Mouse (Mus musculus): ENCODE measurements around the gene Rapgef2. TPM values are rescaled to one million over a fixed set of nuclear protein-coding genes. Genes with fewer than 3 reads are reported as not detected.

Rapgef2 gene
- polyA plus RNA-seq, 1 experiment, result 17.3 TPM

- Histone ChIP-seq H3K4me1 (ENCODE audit: control insufficient read depth, insufficient read depth, low read length) (no peaks in the 10 kb centered on the region), H3K4me3 (replicated peaks; ENCODE audit: extremely low read depth, low read depth, low read length) (no peak overlapping the region)
- WGBS, result 53% methylated on average over 2 of the region's 2 CpGs
- TF ChIP-seq CTCF (IDR thresholded peaks at IDR 0.05; ENCODE audit: insufficient read depth, low read length) (no peak), POLR2A (IDR thresholded peaks at IDR 0.05; ENCODE audit: borderline replicate concordance, extremely low read depth, low read depth, low read length) (no peak)
- peak; percentile 3 for DNase-seq
Measured at GRCm38 (mm10) chr3:79168168-79168827, 118.0 kb downstream of the Rapgef2 start.

- no peak overlapping the region for H3K4me3 ChIP-seq (replicated peaks; ENCODE audit: extremely low read depth, low read depth, low read length)
- DNase-seq, result peak; percentile 2
- TF ChIP-seq CTCF (IDR thresholded peaks at IDR 0.05; ENCODE audit: insufficient read depth, low read length), result no peak
- no peak for TF ChIP-seq POLR2A (IDR thresholded peaks at IDR 0.05; ENCODE audit: borderline replicate concordance, extremely low read depth, low read depth, low read length)
- WGBS, result 71% methylated on average over 2 of the region's 2 CpGs
- peaks cover 3% of the 10 kb centered on the region; the same call in 1 of the 2 replicates for H3K4me1 ChIP-seq (ENCODE audit: control insufficient read depth, insufficient read depth, low read length)
Measured at GRCm38 (mm10) chr3:79167586-79167985, 118.7 kb downstream of the Rapgef2 start.

GRCm38 (mm10) chr3:79161834-79162401 lies 124.4 kb downstream of the Rapgef2 start:
- 27% methylated on average over 6 of the region's 6 CpGs for WGBS
- peak; percentile 5 for DNase-seq
- H3K4me3 ChIP-seq (replicated peaks; ENCODE audit: extremely low read depth, low read depth, low read length), result no peak overlapping the region
- H3K4me1 ChIP-seq (ENCODE audit: control insufficient read depth, insufficient read depth, low read length), result peaks cover 22% of the 10 kb centered on the region
- no peak for TF ChIP-seq POLR2A (IDR thresholded peaks at IDR 0.05; ENCODE audit: borderline replicate concordance, extremely low read depth, low read depth, low read length)
- no peak for TF ChIP-seq CTCF (IDR thresholded peaks at IDR 0.05; ENCODE audit: insufficient read depth, low read length)

- no peak overlapping the region for H3K4me3 ChIP-seq (replicated peaks; ENCODE audit: extremely low read depth, low read depth, low read length)
- peak; percentile 3 for DNase-seq
- no peak for TF ChIP-seq CTCF (IDR thresholded peaks at IDR 0.05; ENCODE audit: insufficient read depth, low read length)
- no peak for TF ChIP-seq POLR2A (IDR thresholded peaks at IDR 0.05; ENCODE audit: borderline replicate concordance, extremely low read depth, low read depth, low read length)
- H3K4me1 ChIP-seq (ENCODE audit: control insufficient read depth, insufficient read depth, low read length), result peaks cover 22% of the 10 kb centered on the region
- 17% methylated on average over 6 of the region's 6 CpGs for WGBS
Measured at GRCm38 (mm10) chr3:79161093-79161723, 125.1 kb downstream of the Rapgef2 start.

GRCm38 (mm10) chr3:79158254-79158653 lies 128.1 kb downstream of the Rapgef2 start:
- DNase-seq, result no peak
- H3K4me1 ChIP-seq (ENCODE audit: control insufficient read depth, insufficient read depth, low read length), result peaks cover 28% of the 10 kb centered on the region
- H3K4me3 ChIP-seq (replicated peaks; ENCODE audit: extremely low read depth, low read depth, low read length), result no peak overlapping the region
- no peak for TF ChIP-seq CTCF (IDR thresholded peaks at IDR 0.05; ENCODE audit: insufficient read depth, low read length)
- no peak for TF ChIP-seq POLR2A (IDR thresholded peaks at IDR 0.05; ENCODE audit: borderline replicate concordance, extremely low read depth, low read depth, low read length)

DNA sequence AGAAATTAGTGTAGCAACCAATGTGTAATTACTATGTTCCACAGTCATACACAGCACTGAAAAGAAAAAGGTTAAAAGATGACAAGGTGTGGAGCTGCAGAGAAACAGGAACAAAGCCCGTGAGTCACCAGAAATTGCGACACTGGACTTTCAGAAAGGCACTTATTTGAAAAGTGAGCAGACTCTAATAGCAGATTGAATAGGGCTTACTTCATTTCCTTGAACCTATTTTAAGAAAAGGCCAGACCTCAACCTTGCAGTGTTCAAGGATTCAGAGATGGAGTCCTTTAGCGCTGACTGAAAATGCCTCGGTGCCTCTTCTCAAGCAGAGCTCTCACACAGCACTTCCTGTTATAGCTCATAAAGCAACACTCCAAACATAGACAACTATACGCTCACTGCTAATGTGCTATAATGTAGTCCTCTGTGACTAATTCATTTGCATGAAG lies 133.3 kb downstream of the Rapgef2 start:
- DNase-seq, result peak; percentile 41
- no peak for TF ChIP-seq CTCF (IDR thresholded peaks at IDR 0.05; ENCODE audit: insufficient read depth, low read length)
- no peak for TF ChIP-seq POLR2A (IDR thresholded peaks at IDR 0.05; ENCODE audit: borderline replicate concordance, extremely low read depth, low read depth, low read length)
- H3K4me3 ChIP-seq (replicated peaks; ENCODE audit: extremely low read depth, low read depth, low read length), result no peak overlapping the region
- H3K4me1 ChIP-seq (ENCODE audit: control insufficient read depth, insufficient read depth, low read length), result peaks cover 11% of the 10 kb centered on the region
- WGBS, result 18% methylated on average over 5 of the region's 5 CpGs

DNA sequence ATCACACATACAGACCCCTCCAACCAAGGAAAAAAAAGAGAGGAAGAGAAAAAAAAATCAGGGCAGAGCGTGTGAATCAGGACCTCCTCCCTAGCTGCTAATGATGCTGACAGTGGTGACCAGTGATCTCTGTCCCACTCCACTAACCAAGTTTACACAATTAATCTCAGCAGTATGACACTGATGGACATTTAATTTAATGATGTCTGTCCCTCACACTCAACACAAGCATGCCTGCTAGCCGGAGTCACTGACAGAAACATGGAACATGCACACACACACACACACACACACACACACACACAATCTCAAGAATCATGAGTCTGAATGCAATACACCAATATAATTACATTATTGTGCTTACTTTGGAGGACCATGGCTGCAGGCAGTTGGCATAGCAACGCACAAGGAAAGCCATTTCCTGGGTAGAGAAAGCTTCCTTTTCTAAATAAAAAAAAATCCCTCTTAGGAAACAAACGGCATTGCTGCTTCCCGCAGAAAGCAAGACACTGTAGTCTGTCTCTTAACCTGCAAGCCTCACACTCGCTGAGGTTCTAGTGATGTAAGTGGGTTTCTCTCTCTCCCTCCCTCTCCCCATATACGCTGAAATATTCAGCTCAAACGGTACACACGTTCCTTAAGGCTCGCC lies 140.8 kb downstream of the Rapgef2 start:
- no peak for DNase-seq
- WGBS, result 20% methylated on average over 10 of the region's 10 CpGs
- no peak overlapping the region for H3K4me3 ChIP-seq (replicated peaks; ENCODE audit: extremely low read depth, low read depth, low read length)

GRCm38 (mm10) chr3:79144672-79145406 lies 141.5 kb downstream of the Rapgef2 start:
- no peak for TF ChIP-seq POLR2A (IDR thresholded peaks at IDR 0.05; ENCODE audit: borderline replicate concordance, extremely low read depth, low read depth, low read length)
- TF ChIP-seq CTCF (IDR thresholded peaks at IDR 0.05; ENCODE audit: insufficient read depth, low read length), result no peak
- H3K4me3 ChIP-seq (replicated peaks; ENCODE audit: extremely low read depth, low read depth, low read length), result no peak overlapping the region
- peaks cover 12% of the 10 kb centered on the region for H3K4me1 ChIP-seq (ENCODE audit: control insufficient read depth, insufficient read depth, low read length)
- WGBS, result 41% methylated on average over 13 of the region's 13 CpGs
- no peak for DNase-seq

More for the DNA sequence above, 140.8 kb downstream of the Rapgef2 start:
- TF ChIP-seq CTCF (IDR thresholded peaks at IDR 0.05; ENCODE audit: insufficient read depth, low read length) (no peak), POLR2A (IDR thresholded peaks at IDR 0.05; ENCODE audit: borderline replicate concordance, extremely low read depth, low read depth, low read length) (no peak)
- peaks cover 5% of the 10 kb centered on the region for H3K4me1 ChIP-seq (ENCODE audit: control insufficient read depth, insufficient read depth, low read length)

GRCm38 (mm10) chr3:79144085-79144484 lies 142.2 kb downstream of the Rapgef2 start:
- DNase-seq, result no peak
- Histone ChIP-seq H3K4me3 (replicated peaks; ENCODE audit: extremely low read depth, low read depth, low read length) (no peak overlapping the region), H3K4me1 (ENCODE audit: control insufficient read depth, insufficient read depth, low read length) (peaks cover 13% of the 10 kb centered on the region)
- no peak for TF ChIP-seq POLR2A (IDR thresholded peaks at IDR 0.05; ENCODE audit: borderline replicate concordance, extremely low read depth, low read depth, low read length)
- TF ChIP-seq CTCF (IDR thresholded peaks at IDR 0.05; ENCODE audit: insufficient read depth, low read length), result no peak
- WGBS, result 68% methylated on average over 6 of the region's 6 CpGs

Measured in lung, adult 2 months (tissue).